Mouse (Mus musculus) myocyte (in vitro differentiated cells): ENCODE results near the gene Ccdc33.

Experiments used
- POLR2AphosphoS2 ChIP-seq: IDR thresholded peaks from one replicate; pipeline ENCODE4 v1.6.1; 2011; ENCODE audit warnings: low read depth, control low read depth; ENCODE audit not compliant: insufficient read length
- TCF3 ChIP-seq: IDR thresholded peaks from one replicate; pipeline ENCODE4 v1.6.1; 2011; ENCODE audit warnings: low read depth, control low read depth; ENCODE audit not compliant: insufficient read length

- no peak for TF ChIP-seq POLR2AphosphoS2
- no peak for TF ChIP-seq TCF3
These were observed 89.8 kb downstream of the Ccdc33 start for GRCm38 (mm10) chr9:58028841-58029240.
